Mouse (Mus musculus) erythroid progenitor cell, adult 5-6 weeks (primary cell): ENCODE data around the gene Swi5. TPM values are rescaled to one million over a fixed set of nuclear protein-coding genes. Genes with fewer than 3 reads are reported as not detected.

Experiments
- ATAC-seq: replicated peaks from 2 replicates; pipeline ENCODE4 v1.8.0; 2016; ENCODE audit warnings: moderate number of reproducible peaks, mild to moderate bottlenecking, moderate TSS enrichment, inconsistent platforms; ENCODE audit not compliant: poor library complexity, low FRiP score, severe bottlenecking
- total RNA-seq, 2 experiments: library from RNA; stranded (forward) in 1 of 2; stranded (reverse) in 1 of 2; fragments of 150-400 nt in 1 of 2; fragments of 186-747, 209-891 nt in 1 of 2; gene quantifications; 2 replicates each; pipeline versions ENCODE4 v1.2.3 to v1.2.4; 2015 to 2017; ENCODE audit warnings: low replicate concordance in 2 of 2

Gene Swi5
- total RNA-seq, 2 experiments from 2014 or later = 68.7 to 77.7 TPM

- ATAC-seq = peak; percentile 90
Observed at GRCm38 (mm10) chr2:32235886-32236759, 51.8 kb downstream of the Swi5 start, which contains the start of gene Pomt1. Gene Pomt1, plus strand, starts transcription at chr2:32236590.

- no peak for ATAC-seq
Observed at GRCm38 (mm10) chr2:32235433-32235832, 52.4 kb downstream of the Swi5 start.

Other genes starting within 250 kb of the Swi5 start
- gene Fam78a, start 203.2 kb downstream of the Swi5 start, total RNA-seq (2015; ENCODE audit: low replicate concordance) = 27.7 and 41.1 TPM in 2 replicates
- gene Fam78a, start 203.2 kb downstream of the Swi5 start, total RNA-seq (2017; ENCODE audit: low replicate concordance) = 48.4 and 75.5 TPM in 2 replicates
- gene Plpp7, start 192.5 kb downstream of the Swi5 start, total RNA-seq (2015; ENCODE audit: low replicate concordance) = not detected in 2 replicates
- 0.26 TPM in 1 of 2 replicates, not detected in the other for gene Plpp7, start 192.5 kb downstream of the Swi5 start, total RNA-seq (2017; ENCODE audit: low replicate concordance)
- 19.1 and 26.4 TPM in 2 replicates for gene Prrc2b, start 137.0 kb downstream of the Swi5 start, total RNA-seq (2015; ENCODE audit: low replicate concordance)
- gene Prrc2b, start 137.0 kb downstream of the Swi5 start, total RNA-seq (2017; ENCODE audit: low replicate concordance) = 11.1 and 25.3 TPM in 2 replicates
- 14.1 and 23.1 TPM in 2 replicates for gene Pomt1, start 51.5 kb downstream of the Swi5 start, total RNA-seq (2015; ENCODE audit: low replicate concordance)
- 18.0 and 36.3 TPM in 2 replicates for gene Pomt1, start 51.5 kb downstream of the Swi5 start, total RNA-seq (2017; ENCODE audit: low replicate concordance)
- 7.5 and 11.5 TPM in 2 replicates for gene Uck1, start 27.9 kb downstream of the Swi5 start, total RNA-seq (2015; ENCODE audit: low replicate concordance)
- gene Uck1, start 27.9 kb downstream of the Swi5 start, total RNA-seq (2017; ENCODE audit: low replicate concordance) = 20.4 and 20.9 TPM in 2 replicates
- gene Golga2, start 691 bp downstream of the Swi5 start, total RNA-seq (2015; ENCODE audit: low replicate concordance) = 32.7 and 43.2 TPM in 2 replicates
- 39.0 and 62.4 TPM in 2 replicates for gene Golga2, start 691 bp downstream of the Swi5 start, total RNA-seq (2017; ENCODE audit: low replicate concordance)
- gene Ciz1, start 64.3 kb upstream of the Swi5 start, total RNA-seq (2015; ENCODE audit: low replicate concordance) = 65.4 and 90.1 TPM in 2 replicates
- gene Ciz1, start 64.3 kb upstream of the Swi5 start, total RNA-seq (2017; ENCODE audit: low replicate concordance) = 77.5 and 131 TPM in 2 replicates
- gene Dnm1, start 65.3 kb upstream of the Swi5 start, total RNA-seq (2015; ENCODE audit: low replicate concordance) = not detected in 2 replicates
- gene Dnm1, start 65.3 kb upstream of the Swi5 start, total RNA-seq (2017; ENCODE audit: low replicate concordance) = not detected in 2 replicates
- gene 1110008P14Rik, start 93.9 kb upstream of the Swi5 start, total RNA-seq (2015; ENCODE audit: low replicate concordance) = 5.8 and 7.5 TPM in 2 replicates
- 3.7 and 7.2 TPM in 2 replicates for gene 1110008P14Rik, start 93.9 kb upstream of the Swi5 start, total RNA-seq (2017; ENCODE audit: low replicate concordance)
- 1,234 and 1,375 TPM in 2 replicates for gene Lcn2, start 100.2 kb upstream of the Swi5 start, total RNA-seq (2015; ENCODE audit: low replicate concordance)
- gene Lcn2, start 100.2 kb upstream of the Swi5 start, total RNA-seq (2017; ENCODE audit: low replicate concordance) = 165 and 167 TPM in 2 replicates
- 0.42 and 0.72 TPM in 2 replicates for gene Ptges2, start 107.8 kb upstream of the Swi5 start, total RNA-seq (2015; ENCODE audit: low replicate concordance)
- 0.51 TPM in 1 of 2 replicates, not detected in the other for gene Ptges2, start 107.8 kb upstream of the Swi5 start, total RNA-seq (2017; ENCODE audit: low replicate concordance)
- gene Naif1, start 162.4 kb upstream of the Swi5 start, total RNA-seq (2015; ENCODE audit: low replicate concordance) = 4.0 TPM in 1 of 2 replicates, not detected in the other
- gene Naif1, start 162.4 kb upstream of the Swi5 start, total RNA-seq (2017; ENCODE audit: low replicate concordance) = 0.23 and 2.1 TPM in 2 replicates
- 5.4 and 7.2 TPM in 2 replicates for gene Slc25a25, start 163.4 kb upstream of the Swi5 start, total RNA-seq (2015; ENCODE audit: low replicate concordance)
- gene Slc25a25, start 163.4 kb upstream of the Swi5 start, total RNA-seq (2017; ENCODE audit: low replicate concordance) = 14.8 and 19.0 TPM in 2 replicates
- 3.6 and 12.6 TPM in 2 replicates for gene Fam102a, start 247.3 kb upstream of the Swi5 start, total RNA-seq (2015; ENCODE audit: low replicate concordance)
- 0.77 and 3.0 TPM in 2 replicates for gene Fam102a, start 247.3 kb upstream of the Swi5 start, total RNA-seq (2017; ENCODE audit: low replicate concordance)